Mouse (Mus musculus) MEL (cell line): ENCODE data around the gene Abcd2. TPM values are rescaled to one million over a fixed set of nuclear protein-coding genes. Genes with fewer than 3 reads are reported as not detected.

ENCODE experiments used
- DNase-seq: peaks from one replicate; pipeline ENCODE4 v3.0.0; 2011; ENCODE audit warnings: low read depth, low spot score
- H3K27ac ChIP-seq: 2 replicates; pipeline ENCODE4 v1.5.1; 2012; ENCODE audit warnings: low read depth, mild to moderate bottlenecking, control low read depth, low read length, moderate library complexity; ENCODE audit not compliant: control insufficient read depth
- H3K27me3 ChIP-seq, 2 experiments: fragments of 150-350 bp in 1 of 2; sonication (generic) in 1 of 2; 2 replicates each; pipeline ENCODE4 v1.6.1; 2012; ENCODE audit warnings: low read length in 2 of 2, mild to moderate bottlenecking in 2 of 2, improper control_type of control experiment in 1 of 2, moderate library complexity in 1 of 2; ENCODE audit not compliant: insufficient read depth in 2 of 2, control insufficient read depth in 1 of 2
- H3K36me3 ChIP-seq, 2 experiments: 2 replicates each; pipeline ENCODE4 v1.6.1; 2012 to 2014; ENCODE audit warnings: low read length in 2 of 2, improper control_type of control experiment in 1 of 2, inconsistent platforms in 1 of 2, mild to moderate bottlenecking in 1 of 2; ENCODE audit not compliant: insufficient read depth in 2 of 2, control insufficient read depth in 1 of 2
- H3K4me1 ChIP-seq, 2 experiments: fragments of 150-350 bp in 1 of 2; sonication (generic) in 1 of 2; 2 replicates each; pipeline ENCODE4 v1.6.1; 2012; ENCODE audit warnings: low read length in 2 of 2, improper control_type of control experiment in 1 of 2, mild to moderate bottlenecking in 1 of 2; ENCODE audit not compliant: insufficient read depth in 2 of 2, control insufficient read depth in 1 of 2
- H3K4me3 ChIP-seq, 2 experiments: fragments of 150-350 bp in 1 of 2; sonication (generic) in 1 of 2; 2 replicates each; pipeline ENCODE4 v1.5.1; 2012; ENCODE audit warnings: low read depth in 2 of 2, low read length in 2 of 2, mild to moderate bottlenecking in 2 of 2, moderate library complexity in 2 of 2, control low read depth in 1 of 2, improper control_type of control experiment in 1 of 2; ENCODE audit not compliant: control insufficient read depth in 1 of 2, insufficient read depth in 1 of 2
- H3K79me2 ChIP-seq: 2 replicates; pipeline ENCODE4 v1.6.1; 2012; ENCODE audit warnings: mild to moderate bottlenecking, low read length, moderate library complexity; ENCODE audit not compliant: control insufficient read depth, poor library complexity, insufficient read depth
- H3K9ac ChIP-seq: 2 replicates; pipeline ENCODE4 v1.6.1; 2012; ENCODE audit warnings: low read depth, mild to moderate bottlenecking, control low read depth, low read length, moderate library complexity; ENCODE audit not compliant: control insufficient read depth, poor library complexity, severe bottlenecking
- H3K9me3 ChIP-seq: fragments of 150-350 bp; sonication (generic); replicated peaks from 2 replicates; pipeline ENCODE4 v1.6.1; 2012; ENCODE audit warnings: mild to moderate bottlenecking, low read length, improper control_type of control experiment, moderate library complexity; ENCODE audit not compliant: insufficient read depth
- BHLHE40 ChIP-seq: IDR thresholded peaks from 2 replicates; pipeline ENCODE4 v1.6.1; 2012; ENCODE audit warnings: low read depth, mild to moderate bottlenecking, inconsistent platforms, low read length, improper control_type of control experiment, borderline replicate concordance
- CHD1 ChIP-seq: IDR thresholded peaks from 2 replicates; pipeline ENCODE4 v1.6.1; 2012; ENCODE audit warnings: low read depth, mild to moderate bottlenecking, inconsistent platforms, low read length, improper control_type of control experiment
- CHD2 ChIP-seq: IDR thresholded peaks from 2 replicates; pipeline ENCODE4 v1.6.1; 2011; ENCODE audit warnings: low read length, improper control_type of control experiment
- CTCF ChIP-seq, 3 experiments: IDR thresholded peaks in 2 of 3; conservative IDR thresholded peaks in 1 of 3; 2 replicates each; pipeline ENCODE4 v1.5.1; 2011 to 2012; ENCODE audit warnings: low read length in 3 of 3, low read depth in 2 of 3, mild to moderate bottlenecking in 2 of 3, improper control_type of control experiment in 1 of 3, inconsistent platforms in 1 of 3, mixed read lengths in 1 of 3, moderate library complexity in 1 of 3; ENCODE audit not compliant: control insufficient read depth in 1 of 3, insufficient read depth in 1 of 3, poor library complexity in 1 of 3, severe bottlenecking in 1 of 3
- ELF1 ChIP-seq: IDR thresholded peaks from 2 replicates; pipeline ENCODE4 v1.6.1; 2014; ENCODE audit warnings: low read depth, mild to moderate bottlenecking, inconsistent platforms, low read length, improper control_type of control experiment, moderate library complexity
- EP300 ChIP-seq, 2 experiments: IDR thresholded peaks; 2 replicates each; pipeline ENCODE4 v1.6.1; 2011; ENCODE audit warnings: improper control_type of control experiment in 2 of 2, low read length in 2 of 2, low read depth in 1 of 2, mild to moderate bottlenecking in 1 of 2
- ETS1 ChIP-seq: IDR thresholded peaks from 2 replicates; pipeline ENCODE4 v1.6.1; 2012; ENCODE audit warnings: low read depth, mild to moderate bottlenecking, inconsistent platforms, low read length, improper control_type of control experiment, moderate library complexity
- GABPA ChIP-seq: IDR thresholded peaks from 2 replicates; pipeline ENCODE4 v1.6.1; 2012; ENCODE audit warnings: low read depth, mild to moderate bottlenecking, inconsistent platforms, low read length, improper control_type of control experiment, moderate library complexity
- GATA1 ChIP-seq: IDR thresholded peaks from 2 replicates; pipeline ENCODE4 v1.6.1; 2011; ENCODE audit warnings: low read depth, low read length, improper control_type of control experiment
- HCFC1 ChIP-seq: IDR thresholded peaks from 2 replicates; pipeline ENCODE4 v1.6.1; 2012; ENCODE audit warnings: low read depth, mild to moderate bottlenecking, inconsistent platforms, low read length, improper control_type of control experiment, moderate library complexity
- KAT2A ChIP-seq: conservative IDR thresholded peaks from 2 replicates; pipeline ENCODE4 v1.6.1; 2012; ENCODE audit warnings: low read depth, low read length, improper control_type of control experiment, inconsistent platforms
- MAFK ChIP-seq: IDR thresholded peaks from 2 replicates; pipeline ENCODE4 v1.6.1; 2011; ENCODE audit warnings: low read depth, mild to moderate bottlenecking, low read length, improper control_type of control experiment, borderline replicate concordance
- MAX ChIP-seq: IDR thresholded peaks from 2 replicates; pipeline ENCODE4 v1.6.1; 2011; ENCODE audit warnings: low read length, improper control_type of control experiment
- MAZ ChIP-seq: IDR thresholded peaks from 2 replicates; pipeline ENCODE4 v1.6.1; 2012; ENCODE audit warnings: low read depth, mild to moderate bottlenecking, inconsistent platforms, low read length, improper control_type of control experiment
- MEF2A ChIP-seq: IDR thresholded peaks from 2 replicates; pipeline ENCODE4 v1.6.1; 2014; ENCODE audit warnings: low read depth, mild to moderate bottlenecking, inconsistent platforms, low read length, improper control_type of control experiment; ENCODE audit not compliant: poor library complexity, insufficient replicate concordance, severe bottlenecking; ENCODE audit errors: extremely low read depth
- MYB ChIP-seq: IDR thresholded peaks from 2 replicates; pipeline ENCODE4 v1.6.1; 2011; ENCODE audit warnings: mild to moderate bottlenecking, low read depth, low read length, improper control_type of control experiment
- MYC ChIP-seq: IDR thresholded peaks from 2 replicates; pipeline ENCODE4 v1.6.1; 2011; ENCODE audit warnings: low read depth, mild to moderate bottlenecking, low read length, improper control_type of control experiment, moderate library complexity
- NELFE ChIP-seq: IDR thresholded peaks from 2 replicates; pipeline ENCODE4 v1.6.1; 2011; ENCODE audit warnings: low read depth, low read length, improper control_type of control experiment
- POLR2A ChIP-seq, 2 experiments: IDR thresholded peaks; 2 replicates each; pipeline ENCODE4 v1.6.1; 2011 to 2012; ENCODE audit warnings: low read length in 2 of 2, mild to moderate bottlenecking in 2 of 2, control low read depth in 1 of 2, improper control_type of control experiment in 1 of 2, low read depth in 1 of 2, moderate library complexity in 1 of 2; ENCODE audit not compliant: control insufficient read depth in 1 of 2, insufficient read depth in 1 of 2, poor library complexity in 1 of 2
- POLR2AphosphoS5 ChIP-seq: IDR thresholded peaks from 2 replicates; pipeline ENCODE4 v1.6.1; 2012; ENCODE audit warnings: low read depth, borderline replicate concordance, mild to moderate bottlenecking, inconsistent platforms, low read length, moderate library complexity, mixed read lengths
- RAD21 ChIP-seq: IDR thresholded peaks from 2 replicates; pipeline ENCODE4 v1.6.1; 2011; ENCODE audit warnings: mild to moderate bottlenecking, low read depth, low read length, improper control_type of control experiment
- RCOR1 ChIP-seq: IDR thresholded peaks from 2 replicates; pipeline ENCODE4 v1.6.1; 2012; ENCODE audit warnings: low read depth, mild to moderate bottlenecking, inconsistent platforms, low read length, improper control_type of control experiment
- SMC3 ChIP-seq: IDR thresholded peaks from 2 replicates; pipeline ENCODE4 v1.6.1; 2011; ENCODE audit warnings: low read depth, low read length, improper control_type of control experiment
- TAL1 ChIP-seq: IDR thresholded peaks from 2 replicates; pipeline ENCODE4 v1.6.1; 2012; ENCODE audit warnings: mild to moderate bottlenecking, inconsistent platforms, low read length, moderate library complexity, mixed read lengths
- TBP ChIP-seq: IDR thresholded peaks from 2 replicates; pipeline ENCODE4 v1.8.0; 2011; ENCODE audit warnings: low read depth, low read length, improper control_type of control experiment
- TCF12 ChIP-seq: IDR thresholded peaks from 2 replicates; pipeline ENCODE4 v1.6.1; 2014; ENCODE audit warnings: low read depth, mild to moderate bottlenecking, inconsistent platforms, low read length, improper control_type of control experiment, moderate library complexity
- UBTF ChIP-seq: IDR thresholded peaks from 2 replicates; pipeline ENCODE4 v1.6.1; 2012; ENCODE audit warnings: low read depth, mild to moderate bottlenecking, inconsistent platforms, low read length, improper control_type of control experiment, moderate library complexity, borderline replicate concordance; ENCODE audit not compliant: insufficient read depth
- USF1 ChIP-seq: IDR thresholded peaks from 2 replicates; pipeline ENCODE4 v1.6.1; 2014; ENCODE audit warnings: low read depth, mild to moderate bottlenecking, inconsistent platforms, low read length, improper control_type of control experiment, moderate library complexity
- ZC3H11A ChIP-seq: IDR thresholded peaks from 2 replicates; pipeline ENCODE4 v1.6.1; 2012; ENCODE audit warnings: low read depth, mild to moderate bottlenecking, inconsistent platforms, low read length, improper control_type of control experiment
- polyA plus RNA-seq, 2 experiments: library from polyadenylated mRNA; stranded (reverse) in 1 of 2; unstranded in 1 of 2; fragments of >175 nt in 1 of 2; fragments of >200 nt in 1 of 2; gene quantifications; 2 replicates each; pipeline versions ENCODE4 v1.2.1 to v1.2.4; 2012; ENCODE audit warnings: low replicate concordance in 2 of 2, low read depth in 1 of 2; ENCODE audit not compliant: insufficient read length in 2 of 2, insufficient read depth in 1 of 2, missing spikeins in 1 of 2
- total RNA-seq: library from RNA; depleted of rRNA; stranded (reverse); fragments of 300-350 nt; gene quantifications from 2 replicates; pipeline ENCODE4 v1.2.3, GENCODE M21; 2012

The Abcd2 gene
- total and polyA plus RNA-seq, 3 experiments: not detected

DNA sequence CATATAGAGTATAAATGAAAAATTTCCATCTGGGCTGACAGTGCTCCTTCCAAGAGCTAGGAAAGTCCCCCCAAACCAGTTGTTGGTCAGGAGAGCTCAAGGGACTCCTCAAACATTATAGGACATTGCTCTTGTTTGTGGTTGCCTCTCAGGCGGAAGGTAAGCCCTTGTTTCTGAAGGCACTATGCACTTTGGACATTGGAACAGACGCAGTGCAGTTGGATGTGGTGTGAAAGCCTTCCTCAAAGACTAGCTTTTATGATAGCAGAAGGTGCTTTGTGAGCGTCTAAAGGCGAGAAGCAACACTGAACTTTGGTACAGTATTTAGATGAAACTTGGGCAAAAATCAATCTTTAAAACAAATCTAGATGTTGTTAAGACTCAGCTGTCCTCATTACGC is 14.9 kb upstream of the Abcd2 start:
- no peaks in the 10 kb centered on the region for H3K9me3 ChIP-seq
- TF ChIP-seq CTCF (IDR thresholded peaks at IDR 0.05 in 2 of 3, conservative IDR thresholded peaks at IDR 0.05 in 1 of 3; ENCODE audit: control insufficient read depth in 1 of 3, insufficient read depth in 1 of 3, low read depth in 2 of 3, low read length in 3 of 3, poor library complexity in 1 of 3, severe bottlenecking in 1 of 3) (no peak), ETS1 (no peak), EP300 (IDR thresholded peaks at IDR 0.05; ENCODE audit: low read depth in 1 of 2, low read length in 2 of 2) (no peak), POLR2AphosphoS5 (no peak), UBTF (no peak), MAFK (no peak), CHD2 (no peak), HCFC1 (no peak), USF1 (no peak), RCOR1 (no peak), RAD21 (no peak), SMC3 (no peak), POLR2A (IDR thresholded peaks at IDR 0.05; ENCODE audit: control insufficient read depth in 1 of 2, insufficient read depth in 1 of 2, low read depth in 1 of 2, low read length in 2 of 2, poor library complexity in 1 of 2) (no peak), ELF1 (no peak), NELFE (no peak), BHLHE40 (no peak), TCF12 (no peak)
- TF ChIP-seq, all 39 proteins: peak for 0
- H3K4me1 ChIP-seq: no peaks in the 10 kb centered on the region
- no peaks in the 10 kb centered on the region for H3K79me2 ChIP-seq
- no peak overlapping the region for H3K27ac ChIP-seq
- no peaks in the 10 kb centered on the region for H3K36me3 ChIP-seq
- no peak overlapping the region for H3K4me3 ChIP-seq
- H3K27me3 ChIP-seq: no peaks in the 10 kb centered on the region
- H3K9ac ChIP-seq: no peak overlapping the region
- DNase-seq: no peak

DNA sequence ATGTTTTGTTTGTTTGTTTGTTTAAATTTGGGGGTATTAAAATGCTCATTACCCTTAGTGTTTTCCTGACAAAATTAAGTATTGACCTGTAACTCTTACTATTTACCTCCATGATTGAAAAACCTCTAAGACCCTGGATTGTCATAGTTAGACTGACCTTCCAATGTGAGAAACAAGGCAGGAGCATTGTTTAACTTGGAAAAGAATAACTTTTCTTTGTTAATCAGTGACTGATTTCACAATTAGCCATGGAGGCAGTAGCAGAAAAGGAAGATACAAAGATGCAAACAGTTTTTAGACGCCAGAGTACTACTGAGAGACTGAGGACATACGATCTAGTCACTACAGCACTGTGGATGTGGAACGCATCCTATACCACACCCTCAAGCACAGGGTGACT is 11.9 kb upstream of the Abcd2 start:
- H3K9ac ChIP-seq: no peak overlapping the region
- no peak for TF ChIP-seq ZC3H11A
- no peak for TF ChIP-seq MAX
- TF ChIP-seq HCFC1: no peak
- no peak for TF ChIP-seq MEF2A
- TF ChIP-seq CHD1: no peak
- no peak for TF ChIP-seq TCF12
- TF ChIP-seq EP300 (IDR thresholded peaks at IDR 0.05; ENCODE audit: low read depth in 1 of 2, low read length in 2 of 2): no peak
- no peak for TF ChIP-seq GABPA
- no peak for TF ChIP-seq RCOR1
- no peak for TF ChIP-seq MAZ
- TF ChIP-seq RAD21: no peak
- no peak for TF ChIP-seq TAL1
- no peak for TF ChIP-seq MYC
- TF ChIP-seq GATA1: no peak
- TF ChIP-seq TBP: no peak
- TF ChIP-seq KAT2A: no peak
- TF ChIP-seq MYB: no peak
- TF ChIP-seq UBTF: no peak
- TF ChIP-seq, all 39 proteins: peak for 0
- H3K4me1 ChIP-seq: no peaks in the 10 kb centered on the region
- no peaks in the 10 kb centered on the region for H3K9me3 ChIP-seq
- no peaks in the 10 kb centered on the region for H3K79me2 ChIP-seq
- H3K27ac ChIP-seq: no peak overlapping the region
- H3K27me3 ChIP-seq: no peaks in the 10 kb centered on the region
- no peaks in the 10 kb centered on the region for H3K36me3 ChIP-seq
- no peak overlapping the region for H3K4me3 ChIP-seq
- no peak for DNase-seq
